Mouse (Mus musculus) gastrocnemius, postnatal 10 days (tissue): ENCODE data around the gene Nrn1l. TPM values are rescaled to one million over a fixed set of nuclear protein-coding genes. Genes with fewer than 3 reads are reported as not detected.

Experiments used
- DNase-seq: peaks from one replicate; pipeline ENCODE4 v3.0.0; 2021; ENCODE audit warnings: mixed read lengths
- total RNA-seq, 2 experiments: library from RNA; stranded (reverse); gene quantifications; 2 replicates each; pipeline ENCODE4 v1.2.3; 2021

The Nrn1l gene
- total RNA-seq, 2 experiments from 2014 or later = 0.56 TPM; not detected in 1

DNA sequence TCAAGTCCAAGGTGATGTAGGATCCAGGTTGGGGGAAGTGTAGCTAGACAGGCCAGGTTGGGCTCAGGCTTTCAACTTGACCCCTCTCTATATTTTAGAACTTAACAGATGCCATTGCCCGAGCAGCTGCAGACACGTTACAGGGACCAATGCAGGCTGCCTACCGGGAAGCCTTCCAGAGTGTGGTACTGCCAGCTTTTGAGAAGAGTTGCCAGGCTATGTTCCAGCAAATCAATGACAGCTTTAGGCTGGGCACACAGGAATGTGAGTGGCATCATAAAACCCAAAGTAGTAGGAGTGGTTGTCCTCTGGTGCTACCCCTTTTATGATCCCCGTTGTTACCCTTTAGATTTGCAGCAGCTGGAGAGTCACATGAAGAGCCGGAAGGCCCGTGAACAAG, 2.5 kb upstream of the Nrn1l start:
- peak; percentile 47 for DNase-seq

GRCm38 (mm10) chr8:105892432-105892831, 935 bp upstream of the Nrn1l start:
- DNase-seq = no peak

- DNase-seq = no peak
These were observed 4.6 kb downstream of the Nrn1l start for GRCm38 (mm10) chr8:105897801-105898480.

- DNase-seq = peak; percentile 92
These were observed 7.0 kb downstream of the Nrn1l start, which contains the start of gene Pskh1 for GRCm38 (mm10) chr8:105900180-105900940. TSS of gene Pskh1 (plus strand) at chr8:105900441.

DNA sequence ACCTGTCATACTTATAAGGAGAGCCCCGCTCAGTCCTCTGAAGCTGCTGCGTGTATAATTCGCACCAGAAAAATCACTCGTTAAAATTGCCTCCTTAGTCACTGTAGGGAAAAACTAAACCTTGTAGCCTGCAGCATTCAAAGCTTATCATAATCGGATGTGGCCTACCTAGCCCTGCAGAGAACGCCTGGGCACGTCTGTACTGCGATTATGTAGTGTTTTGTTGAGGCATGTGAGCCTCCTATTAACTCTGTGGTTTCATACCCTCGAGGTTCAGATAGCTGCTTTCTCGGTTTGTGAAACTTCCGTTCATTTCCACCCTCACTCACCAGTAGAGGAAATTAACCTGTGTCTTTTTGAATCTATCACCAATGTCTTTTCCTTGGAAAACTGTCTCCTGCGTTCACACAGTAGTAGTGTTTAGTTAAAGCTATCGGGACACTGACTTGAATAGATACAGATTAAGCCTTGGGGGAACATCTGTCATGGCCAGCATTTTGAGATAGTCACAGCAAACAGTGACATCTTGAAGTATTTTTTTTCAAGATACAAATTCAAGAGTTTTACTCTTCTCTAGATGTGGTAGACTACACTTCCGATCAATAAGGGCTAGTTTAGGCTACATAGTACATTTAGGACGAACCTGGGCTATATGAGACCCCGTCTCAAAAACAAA, 7.7 kb downstream of the Nrn1l start:
- no peak for DNase-seq

- DNase-seq = no peak
These were observed 26.0 kb downstream of the Nrn1l start for GRCm38 (mm10) chr8:105919390-105919789.

DNA sequence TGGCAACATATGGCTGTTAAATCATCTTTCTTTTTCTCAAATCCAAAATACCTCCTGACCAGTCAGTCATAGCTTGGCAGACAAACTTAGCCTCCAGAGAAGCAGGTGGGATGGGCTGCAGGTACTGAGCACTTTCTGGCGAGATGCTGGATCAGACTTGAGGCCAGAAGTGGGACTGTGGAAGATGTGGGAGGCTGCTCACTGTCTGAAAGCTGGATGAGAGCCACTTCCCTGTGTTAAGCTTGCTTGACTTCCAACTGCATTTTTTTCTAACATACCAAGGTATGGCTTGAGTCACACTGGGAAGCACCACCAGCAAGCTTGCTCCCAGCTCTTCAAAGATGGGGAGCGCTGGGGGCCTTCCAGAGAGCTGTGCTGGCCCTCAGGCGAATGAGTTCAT, 31.8 kb downstream of the Nrn1l start:
- DNase-seq = no peak

DNA sequence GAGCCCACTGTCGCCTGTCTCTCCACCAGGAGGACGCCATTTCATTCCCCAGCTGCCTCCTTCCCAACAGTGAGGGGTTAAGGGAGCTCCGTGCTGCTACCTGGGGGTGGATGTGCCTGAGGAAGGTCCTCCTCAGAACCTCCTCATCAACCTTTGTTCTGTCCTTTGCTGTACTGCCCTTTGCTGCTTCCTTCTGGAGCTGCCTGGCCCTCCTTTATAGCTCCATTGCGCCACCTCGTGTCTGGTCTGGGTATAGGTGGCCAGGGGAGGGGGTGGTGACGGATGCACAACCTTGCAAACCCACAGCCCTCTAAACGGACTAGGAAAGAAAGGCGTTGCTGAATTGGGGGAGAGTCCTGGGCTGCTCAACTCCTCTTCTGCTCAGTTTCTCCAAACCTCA, 37.2 kb downstream of the Nrn1l start:
- peak; percentile 92 for DNase-seq

GRCm38 (mm10) chr8:105931271-105931670, 37.9 kb downstream of the Nrn1l start:
- DNase-seq = no peak

GRCm38 (mm10) chr8:105932525-105932924, 39.2 kb downstream of the Nrn1l start:
- DNase-seq = no peak

DNA sequence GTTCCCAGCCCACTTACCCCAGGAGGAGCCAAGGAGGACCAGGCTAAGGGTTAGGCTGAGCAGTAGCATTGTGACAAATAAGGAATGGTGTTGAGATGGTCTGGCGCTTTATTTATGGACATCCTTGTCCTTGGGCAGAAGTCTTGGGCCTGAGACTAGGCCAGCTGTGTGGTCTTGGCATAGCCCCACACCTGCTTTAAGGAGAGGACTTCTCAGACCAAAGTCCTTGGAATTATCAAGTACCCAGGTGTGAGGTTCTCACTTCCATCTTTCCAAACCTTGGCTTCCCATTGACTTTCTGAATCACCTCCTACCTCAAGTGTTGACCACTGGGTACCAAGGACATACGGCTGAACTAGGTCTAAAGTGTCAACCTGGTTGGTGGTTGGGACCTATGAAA, 40.4 kb downstream of the Nrn1l start, which contains the start of gene Ctrl:
TSS of gene Ctrl (minus strand) at position 101 of the 400 bp plus-strand sequence.
- DNase-seq = no peak

- DNase-seq = no peak
These were observed 41.7 kb downstream of the Nrn1l start for GRCm38 (mm10) chr8:105935105-105935504.

- no peak for DNase-seq
These were observed 42.7 kb downstream of the Nrn1l start for GRCm38 (mm10) chr8:105935863-105936603.

GRCm38 (mm10) chr8:105936866-105937475, 43.6 kb downstream of the Nrn1l start:
- DNase-seq = peak; percentile 78

DNA sequence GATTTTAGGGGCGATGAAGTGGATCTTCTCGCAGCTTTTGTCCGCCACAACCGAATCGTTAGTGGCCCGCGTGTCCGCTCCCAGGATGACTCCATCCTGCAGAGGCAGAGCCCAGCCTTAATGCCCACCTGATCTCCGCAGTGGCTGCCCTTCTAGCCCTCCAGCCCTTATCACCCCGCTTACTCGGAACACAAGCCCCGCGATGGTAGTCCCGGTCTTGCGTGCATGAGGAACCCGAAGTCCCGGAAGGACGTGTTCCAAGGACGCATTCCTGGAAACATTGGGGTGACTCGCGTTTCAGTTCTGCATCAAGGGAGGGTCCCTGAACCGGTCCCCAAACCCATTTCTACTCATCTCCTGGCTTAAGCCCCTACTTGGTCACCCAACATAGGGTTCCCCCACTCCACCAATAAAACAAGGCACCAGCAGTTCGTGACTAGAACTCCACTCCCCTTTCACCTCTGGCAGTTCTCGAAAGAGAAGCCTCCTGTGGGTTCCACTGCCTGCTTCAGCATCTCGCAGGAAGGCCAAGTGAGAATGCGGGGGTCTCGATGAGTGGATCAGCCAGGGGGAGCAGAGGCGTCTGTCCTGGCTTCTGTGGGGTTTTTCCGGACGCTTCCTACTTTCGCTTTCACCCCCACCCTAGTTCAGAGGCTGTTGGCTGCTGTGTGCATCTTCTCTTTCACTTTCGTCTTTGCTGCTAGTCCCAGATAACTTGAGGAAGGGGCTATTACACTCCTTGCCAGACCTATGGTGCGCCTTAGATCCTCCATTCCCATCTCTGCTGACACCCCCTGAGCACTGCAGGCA, 44.3 kb downstream of the Nrn1l start:
- peak; percentile 46 for DNase-seq

- DNase-seq = no peak
These were observed 44.9 kb downstream of the Nrn1l start, which contains the start of gene Psmb10 for GRCm38 (mm10) chr8:105938306-105938669. TSS of gene Psmb10 (minus strand) at chr8:105938444.

DNA sequence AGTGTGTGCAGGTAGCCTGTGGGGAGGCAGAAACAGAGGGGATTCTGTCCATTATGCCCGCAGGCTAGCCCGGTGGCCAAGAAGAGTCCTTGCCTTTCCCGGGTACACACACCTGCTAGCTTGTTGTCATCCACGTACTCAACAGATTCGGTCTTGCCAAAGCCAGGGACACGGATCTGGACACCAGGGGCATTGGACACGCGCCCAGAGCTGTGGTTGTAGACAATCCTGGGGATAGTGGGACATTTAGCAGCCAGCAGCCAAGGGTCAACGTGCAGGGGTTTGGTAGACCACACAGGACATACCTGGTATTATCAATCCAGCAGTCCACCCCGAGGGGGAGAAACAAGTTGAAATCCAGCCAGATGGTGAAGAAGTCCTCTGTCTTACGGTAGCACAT, 48.7 kb downstream of the Nrn1l start:
- no peak for DNase-seq

DNA sequence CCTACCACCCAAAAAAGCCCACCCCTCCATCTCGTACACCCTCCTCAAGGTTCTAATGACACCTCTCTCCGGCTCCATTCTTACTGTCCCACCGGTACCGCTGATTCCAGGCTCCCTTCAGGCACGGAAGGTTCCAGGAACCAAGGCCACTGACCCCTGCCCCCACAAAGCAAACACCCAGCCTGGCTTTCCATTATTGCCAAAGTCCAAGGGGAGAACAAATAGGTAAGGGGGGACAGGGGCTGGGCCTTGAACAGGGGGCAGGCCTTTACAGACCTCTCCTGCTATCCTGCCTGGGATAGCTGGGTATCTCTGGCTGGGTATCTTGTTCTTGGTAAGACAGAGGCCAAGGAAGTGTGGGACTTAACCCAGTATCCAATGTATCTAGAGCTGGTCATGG, 49.2 kb downstream of the Nrn1l start:
- no peak for DNase-seq

GRCm38 (mm10) chr8:105943321-105943739, 50.0 kb downstream of the Nrn1l start, which contains the start of gene Lcat:
TSS of gene Lcat (minus strand) at chr8:105943382.
- no peak for DNase-seq
